Mouse (Mus musculus) lung, postnatal 0 days (tissue): ENCODE results near the gene Prrc2b. TPM values are rescaled to one million over a fixed set of nuclear protein-coding genes. Genes with fewer than 3 reads are reported as not detected.

Source experiments
- ATAC-seq: fragments of 200-750 bp; cut with Nextera tagmentation; 2 replicates; pipeline ENCODE4 v1.8.0; 2017; ENCODE audit warnings: moderate library complexity
- DNase-seq: peaks from one replicate; pipeline ENCODE4 v3.0.0-alpha.2; 2016; ENCODE audit warnings: low spot score
- H3K27ac ChIP-seq: fragments of 300-500 bp; sonication (generic); 2 replicates; pipeline ENCODE4 v1.5.1; 2014; ENCODE audit warnings: antibody characterized with exemption, mild to moderate bottlenecking, low read length, mixed read lengths
- H3K27me3 ChIP-seq: fragments of 300-500 bp; sonication (generic); replicated peaks from 2 replicates; pipeline ENCODE4 v1.6.1; 2014; ENCODE audit warnings: low read length, mixed read lengths; ENCODE audit not compliant: insufficient read depth
- H3K36me3 ChIP-seq: fragments of 300-500 bp; sonication (generic); 2 replicates; pipeline ENCODE4 v1.6.1; 2014; ENCODE audit warnings: low read length, mixed read lengths; ENCODE audit not compliant: insufficient read depth
- H3K4me1 ChIP-seq: fragments of 300-500 bp; sonication (generic); 2 replicates; pipeline ENCODE4 v1.6.1; 2014; ENCODE audit warnings: antibody characterized with exemption, low read depth, low read length, mixed read lengths; ENCODE audit not compliant: insufficient read depth
- H3K4me2 ChIP-seq: fragments of 300-500 bp; sonication (generic); replicated peaks from 2 replicates; pipeline ENCODE4 v1.6.1; 2014; ENCODE audit warnings: low read depth, mild to moderate bottlenecking, low read length, moderate library complexity, mixed read lengths
- H3K4me3 ChIP-seq: fragments of 300-500 bp; sonication (generic); 2 replicates; pipeline ENCODE4 v1.5.1; 2014; ENCODE audit warnings: low read depth, low read length
- H3K9ac ChIP-seq: fragments of 300-500 bp; sonication (generic); replicated peaks from 2 replicates; pipeline ENCODE4 v1.6.1; 2014; ENCODE audit warnings: low read depth, mild to moderate bottlenecking
- H3K9me3 ChIP-seq: fragments of 300-500 bp; sonication (generic); 2 replicates; pipeline ENCODE4 v1.6.1; 2016; ENCODE audit warnings: low read length, mixed read lengths
- CTCF ChIP-seq: IDR thresholded peaks from 2 replicates; pipeline ENCODE4 v1.5.1; 2016; ENCODE audit warnings: antibody characterized with exemption, mild to moderate bottlenecking
- EP300 ChIP-seq: IDR thresholded peaks from 2 replicates; pipeline ENCODE4 v1.6.1; 2016; ENCODE audit warnings: antibody characterized with exemption, mild to moderate bottlenecking, control low read depth
- WGBS: fragments of 180-500 bp; shearing (Covaris S2); extraction: QIAGEN DNeasy Blood & Tissue Kit; methylation state at CpG from one replicate; pipeline ENCODE4 v1.1.7; 2014; 5-methylcytosine and 5-hydroxymethylcytosine counted together
- polyA plus RNA-seq: library from polyadenylated mRNA; unstranded; fragments of >200 nt; fragmentation: Nextera tagmentation; extraction: Ambion mirVana; gene quantifications from 2 replicates; pipeline ENCODE4 v1.2.1, GENCODE M21; 2015

Gene Prrc2b
- polyA plus RNA-seq, 1 experiment from 2014 or later = 21.2 TPM

DNA sequence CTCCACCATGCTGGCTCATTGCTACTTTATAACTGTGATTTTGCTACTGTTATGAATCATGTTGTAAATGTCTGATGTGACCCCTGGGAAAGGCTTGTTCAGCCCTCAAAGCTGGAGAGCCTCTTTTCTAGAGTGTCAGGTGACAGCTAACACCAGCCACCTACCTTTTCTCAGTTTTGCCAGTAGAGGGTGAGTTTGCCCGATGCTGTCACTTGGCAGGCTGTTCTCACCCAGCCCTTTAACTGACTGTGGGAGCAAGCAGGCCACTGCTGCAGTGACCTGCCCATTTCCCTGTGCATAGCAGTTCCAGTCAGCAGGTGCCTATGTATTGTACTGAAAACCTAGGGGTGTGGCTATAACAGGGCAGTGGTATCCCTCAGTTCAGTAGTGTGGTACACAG lies 39.7 kb downstream of the Prrc2b start:
- TF ChIP-seq CTCF = peak; percentile 41
- no peak for TF ChIP-seq EP300
- DNase-seq (peak; percentile 65), ATAC-seq (peak; percentile 56)
- Histone ChIP-seq H3K27ac (no peak overlapping the region), H3K36me3 (peaks cover 36% of the 10 kb centered on the region), H3K4me2 (no peak overlapping the region), H3K9me3 (no peaks in the 10 kb centered on the region), H3K4me3 (no peak overlapping the region), H3K27me3 (no peaks in the 10 kb centered on the region), H3K4me1 (no peaks in the 10 kb centered on the region), H3K9ac (no peak overlapping the region)
- WGBS = 32% methylated on average over 1 of the region's 1 CpGs

DNA sequence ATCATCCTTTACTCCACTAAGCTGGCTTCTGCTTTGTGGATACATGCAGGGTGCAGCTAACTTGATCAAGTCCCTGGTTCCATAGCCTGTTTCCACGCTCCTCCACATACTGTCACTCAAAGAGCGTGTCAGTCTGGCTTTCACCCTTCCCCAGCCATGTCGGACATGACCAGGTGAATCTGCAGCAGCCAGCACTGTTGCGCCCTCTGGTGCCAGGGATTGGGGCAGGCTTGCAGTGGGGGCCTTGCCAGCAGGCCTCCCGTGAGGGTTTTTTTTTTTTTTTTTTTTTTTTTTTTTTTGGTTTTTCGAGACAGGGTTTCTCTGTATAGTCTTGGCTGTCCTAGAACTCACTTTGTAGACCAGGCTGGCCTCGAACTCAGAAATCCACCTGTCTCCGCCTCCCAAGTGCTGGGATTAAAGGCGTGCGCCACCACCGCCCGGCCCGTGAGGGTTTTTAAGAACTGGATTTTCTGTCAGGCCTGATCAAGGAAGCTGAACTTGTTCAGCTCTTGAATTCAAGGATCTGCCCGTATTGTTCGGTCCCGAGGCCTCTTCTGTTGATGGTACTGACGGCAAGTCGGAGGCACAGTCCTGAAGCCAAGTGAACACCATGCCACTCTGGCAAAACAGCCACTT lies 41.1 kb downstream of the Prrc2b start:
- WGBS = 77% methylated on average over 15 of the region's 18 CpGs

DNA sequence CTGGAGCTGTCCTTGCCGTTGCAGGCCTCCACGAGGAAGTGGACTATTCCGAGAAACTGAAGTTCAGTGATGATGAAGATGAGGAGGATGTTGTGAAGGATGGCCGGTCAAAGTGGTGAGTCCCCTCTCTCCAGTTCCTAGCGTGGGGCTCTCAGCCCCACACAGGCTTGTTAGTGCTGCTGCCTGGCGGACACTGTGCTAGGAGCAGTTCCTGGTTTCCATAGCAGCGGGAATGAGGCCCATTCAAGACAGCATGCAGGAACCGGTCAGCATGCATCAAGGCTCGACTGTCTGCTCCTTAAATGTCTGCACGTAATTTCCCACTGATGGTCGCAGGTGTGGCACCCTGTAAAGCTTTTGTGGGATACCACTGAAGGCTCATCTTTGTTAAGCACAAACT lies 48.1 kb downstream of the Prrc2b start:
- TF ChIP-seq CTCF (no peak), EP300 (no peak)
- Histone ChIP-seq H3K4me2 (no peak overlapping the region), H3K27ac (no peak overlapping the region), H3K4me3 (no peak overlapping the region), H3K27me3 (no peaks in the 10 kb centered on the region), H3K9ac (no peak overlapping the region), H3K36me3 (peaks cover 63% of the 10 kb centered on the region), H3K4me1 (no peaks in the 10 kb centered on the region), H3K9me3 (no peaks in the 10 kb centered on the region)
- WGBS = 81% methylated on average over 11 of the region's 11 CpGs
- DNase-seq (no peak), ATAC-seq (no peak)

More for the DNA sequence above, 41.1 kb downstream of the Prrc2b start:
- Histone ChIP-seq H3K4me2 (no peak overlapping the region), H3K9me3 (no peaks in the 10 kb centered on the region), H3K27ac (no peak overlapping the region), H3K9ac (no peak overlapping the region), H3K4me1 (no peaks in the 10 kb centered on the region), H3K4me3 (no peak overlapping the region), H3K27me3 (no peaks in the 10 kb centered on the region), H3K36me3 (peaks cover 48% of the 10 kb centered on the region)
- TF ChIP-seq CTCF = peak; percentile 82
- no peak for TF ChIP-seq EP300
- ATAC-seq (peak; percentile 76), DNase-seq (peak; percentile 72)

DNA sequence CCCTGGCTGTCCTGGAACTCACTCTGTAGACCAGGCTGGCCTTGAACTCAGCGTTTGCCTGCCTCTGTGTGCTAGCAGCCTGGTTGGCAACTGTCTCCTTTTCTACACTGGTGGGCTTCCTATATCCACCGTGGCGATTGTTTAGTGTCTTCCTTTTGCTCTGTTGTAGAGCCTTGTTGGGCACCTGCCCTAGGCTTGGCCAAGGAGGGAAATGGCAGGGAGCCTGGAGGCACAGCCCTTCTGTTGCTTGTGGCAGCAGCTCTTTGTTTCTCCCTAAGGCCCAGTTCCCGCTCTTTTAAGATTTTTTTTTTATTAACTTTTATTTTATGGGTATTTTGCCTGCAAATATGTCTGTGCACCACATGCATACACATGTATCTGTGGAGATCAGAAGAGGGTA lies 49.2 kb downstream of the Prrc2b start:
- Histone ChIP-seq H3K27me3 (no peaks in the 10 kb centered on the region), H3K4me1 (no peaks in the 10 kb centered on the region), H3K9ac (no peak overlapping the region), H3K4me2 (no peak overlapping the region), H3K36me3 (peaks cover 63% of the 10 kb centered on the region), H3K27ac (no peak overlapping the region), H3K4me3 (no peak overlapping the region), H3K9me3 (no peaks in the 10 kb centered on the region)
- DNase-seq (no peak), ATAC-seq (no peak)
- TF ChIP-seq CTCF (no peak), EP300 (no peak)
- 79% methylated on average over 4 of the region's 4 CpGs for WGBS

DNA sequence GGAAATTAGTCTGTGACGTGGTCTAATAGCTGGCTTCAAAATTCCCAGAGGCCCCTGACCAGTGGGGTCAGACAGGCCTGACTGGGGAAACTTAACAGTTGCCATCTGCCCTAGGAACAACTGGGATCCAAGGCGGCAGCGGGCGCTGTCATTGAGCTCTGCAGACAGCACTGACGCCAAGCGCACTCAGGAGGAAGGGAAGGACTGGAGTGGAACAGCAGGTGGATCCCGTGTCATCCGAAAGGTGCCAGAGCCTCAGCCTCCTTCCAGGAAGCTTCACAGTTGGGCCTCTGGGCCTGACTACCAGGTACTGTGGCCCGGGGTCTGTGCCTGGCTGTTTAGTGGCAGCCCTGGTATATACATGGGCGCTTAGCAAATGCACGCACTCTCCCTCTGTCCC lies 49.8 kb downstream of the Prrc2b start:
- H3K27me3 ChIP-seq = no peaks in the 10 kb centered on the region
- H3K4me1 ChIP-seq = no peaks in the 10 kb centered on the region
- no peak overlapping the region for H3K4me3 ChIP-seq
- H3K27ac ChIP-seq = no peak overlapping the region
- no peak overlapping the region for H3K4me2 ChIP-seq
- ATAC-seq = no peak
- TF ChIP-seq EP300 (no peak), CTCF (no peak)
- WGBS = 86% methylated on average over 11 of the region's 11 CpGs
- peaks cover 65% of the 10 kb centered on the region for H3K36me3 ChIP-seq
- H3K9ac ChIP-seq = no peak overlapping the region
- no peak for DNase-seq
- H3K9me3 ChIP-seq = no peaks in the 10 kb centered on the region

DNA sequence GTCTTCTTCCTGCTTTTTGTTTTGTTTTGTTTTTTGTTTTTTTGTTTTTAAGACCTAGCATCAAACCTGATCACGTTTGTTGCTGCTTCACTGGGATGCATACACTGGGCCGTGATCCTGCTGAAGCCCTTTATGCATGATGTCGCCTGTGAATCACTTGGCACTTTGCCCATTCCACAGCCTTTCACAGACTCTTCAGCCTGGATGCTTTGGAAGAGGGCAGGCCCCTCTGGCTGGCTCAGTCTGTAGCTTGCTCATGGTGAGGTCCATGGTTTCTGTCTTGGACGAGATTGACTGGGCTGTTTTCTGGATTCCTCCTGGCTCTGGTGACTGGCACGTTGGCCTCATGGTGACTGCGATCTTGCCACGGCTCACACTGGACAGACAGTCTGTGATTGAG lies 50.6 kb downstream of the Prrc2b start:
- DNase-seq = no peak
- no peak for TF ChIP-seq EP300
- TF ChIP-seq CTCF = no peak
- no peak overlapping the region for H3K4me3 ChIP-seq
- no peaks in the 10 kb centered on the region for H3K27me3 ChIP-seq
- no peak for ATAC-seq
- no peak overlapping the region for H3K27ac ChIP-seq
- H3K9ac ChIP-seq = no peak overlapping the region
- no peaks in the 10 kb centered on the region for H3K9me3 ChIP-seq
- 64% methylated on average over 7 of the region's 7 CpGs for WGBS
- H3K4me2 ChIP-seq = no peak overlapping the region
- H3K4me1 ChIP-seq = no peaks in the 10 kb centered on the region
- peaks cover 63% of the 10 kb centered on the region for H3K36me3 ChIP-seq

DNA sequence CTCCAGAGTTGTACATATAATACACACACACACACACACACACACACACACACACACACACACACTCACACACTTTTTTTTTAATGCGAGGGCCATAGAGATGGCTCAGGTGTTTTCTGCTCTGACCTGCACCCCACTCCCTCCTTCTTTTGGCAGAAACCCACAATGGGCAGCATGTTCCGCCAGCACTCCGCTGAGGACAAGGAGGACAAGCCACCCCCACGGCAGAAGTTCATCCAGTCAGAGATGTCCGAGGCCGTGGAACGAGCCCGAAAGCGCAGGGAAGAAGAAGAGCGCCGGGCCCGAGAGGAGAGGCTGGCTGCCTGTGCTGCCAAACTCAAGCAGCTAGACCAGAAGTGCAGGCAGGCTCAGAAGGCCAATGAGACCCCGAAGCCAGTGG lies 53.0 kb downstream of the Prrc2b start:
- no peaks in the 10 kb centered on the region for H3K9me3 ChIP-seq
- no peak overlapping the region for H3K4me2 ChIP-seq
- no peak overlapping the region for H3K9ac ChIP-seq
- no peaks in the 10 kb centered on the region for H3K4me1 ChIP-seq
- ATAC-seq = no peak
- DNase-seq = no peak
- peaks cover 68% of the 10 kb centered on the region for H3K36me3 ChIP-seq
- 96% methylated on average over 13 of the region's 13 CpGs for WGBS
- H3K4me3 ChIP-seq = no peak overlapping the region
- TF ChIP-seq EP300 = no peak
- no peak overlapping the region for H3K27ac ChIP-seq
- no peaks in the 10 kb centered on the region for H3K27me3 ChIP-seq
